Mouse (Mus musculus) CH12.LX (cell line): ENCODE data around the gene Npnt. TPM values are rescaled to one million over a fixed set of nuclear protein-coding genes. Genes with fewer than 3 reads are reported as not detected.

Source experiments
- DNase-seq: peaks from one replicate; pipeline ENCODE4 v3.0.0-alpha.2; 2013; ENCODE audit errors: extremely low read depth
- H3K27ac ChIP-seq: 2 replicates; pipeline ENCODE4 v1.5.1; 2012; ENCODE audit warnings: low read depth, mild to moderate bottlenecking, control low read depth, moderate library complexity; ENCODE audit not compliant: insufficient read depth
- H3K27me3 ChIP-seq: replicated peaks from 2 replicates; pipeline ENCODE3; 2012; ENCODE audit warnings: inconsistent platforms
- H3K36me3 ChIP-seq, 2 experiments: replicated peaks in 1 of 2; 2 replicates each; pipeline versions ENCODE3 to v1.6.1; 2012; ENCODE audit warnings: inconsistent platforms in 1 of 2, low read length in 1 of 2, mild to moderate bottlenecking in 1 of 2, mixed read lengths in 1 of 2, moderate library complexity in 1 of 2; ENCODE audit not compliant: control insufficient read depth in 1 of 2, insufficient read depth in 1 of 2
- H3K4me1 ChIP-seq, 2 experiments: 2 replicates each; pipeline ENCODE4 v1.6.1; 2012; ENCODE audit warnings: inconsistent platforms in 1 of 2, moderate library complexity in 1 of 2; ENCODE audit not compliant: insufficient read depth in 2 of 2, control insufficient read depth in 1 of 2
- H3K4me2 ChIP-seq: 2 replicates; pipeline ENCODE4 v1.6.1; 2012; ENCODE audit warnings: low read depth, mild to moderate bottlenecking, control low read depth; ENCODE audit not compliant: poor library complexity, insufficient read depth, severe bottlenecking
- H3K4me3 ChIP-seq, 3 experiments: fragments of 150-350 bp in 1 of 3; sonication (generic) in 1 of 3; replicated peaks in 1 of 3; 2 replicates each; pipeline versions ENCODE3 to v1.5.1; 2011 to 2012; ENCODE audit warnings: low read depth in 2 of 3, low read length in 2 of 3, mild to moderate bottlenecking in 2 of 3, moderate library complexity in 2 of 3, control low read depth in 1 of 3, improper control_type of control experiment in 1 of 3, inconsistent platforms in 1 of 3, mixed read lengths in 1 of 3; ENCODE audit not compliant: poor library complexity in 1 of 3
- H3K79me2 ChIP-seq: replicated peaks from 2 replicates; pipeline ENCODE4 v1.6.1; 2012; ENCODE audit warnings: mild to moderate bottlenecking, moderate library complexity; ENCODE audit not compliant: control insufficient read depth, poor library complexity, insufficient read depth, severe bottlenecking; ENCODE audit errors: extremely low read depth
- H3K9ac ChIP-seq: 2 replicates; pipeline ENCODE4 v1.6.1; 2012; ENCODE audit warnings: low read depth, mild to moderate bottlenecking, control low read depth, moderate library complexity; ENCODE audit not compliant: insufficient read depth
- H3K9me3 ChIP-seq: replicated peaks from 2 replicates; pipeline ENCODE3; 2012; ENCODE audit warnings: low read length, inconsistent platforms, mixed read lengths
- BHLHE40 ChIP-seq: IDR thresholded peaks from 2 replicates; pipeline ENCODE4 v1.6.1; 2011; ENCODE audit warnings: mild to moderate bottlenecking, low read depth, low read length, improper control_type of control experiment
- CHD2 ChIP-seq: IDR thresholded peaks from 2 replicates; pipeline ENCODE4 v1.6.1; 2011; ENCODE audit warnings: low read length, improper control_type of control experiment
- E2F4 ChIP-seq: IDR thresholded peaks from 2 replicates; pipeline ENCODE4 v1.6.1; 2011; ENCODE audit warnings: low read depth, low read length, improper control_type of control experiment; ENCODE audit not compliant: insufficient replicate concordance
- ELF1 ChIP-seq: IDR thresholded peaks from 2 replicates; pipeline ENCODE4 v1.6.1; 2014; ENCODE audit warnings: low read depth, mild to moderate bottlenecking, inconsistent platforms, low read length, improper control_type of control experiment
- ETS1 ChIP-seq: conservative IDR thresholded peaks from 2 replicates; pipeline ENCODE4 v1.6.1; 2012; ENCODE audit warnings: low read depth, mild to moderate bottlenecking, inconsistent platforms, low read length, improper control_type of control experiment, moderate library complexity
- GABPA ChIP-seq: IDR thresholded peaks from 2 replicates; pipeline ENCODE4 v1.6.1; 2012; ENCODE audit warnings: low read depth, low read length, improper control_type of control experiment, inconsistent platforms; ENCODE audit not compliant: insufficient replicate concordance
- HCFC1 ChIP-seq: IDR thresholded peaks from 2 replicates; pipeline ENCODE4 v1.6.1; 2012; ENCODE audit warnings: low read depth, mild to moderate bottlenecking, inconsistent platforms, low read length, improper control_type of control experiment
- IRF4 ChIP-seq: IDR thresholded peaks from 2 replicates; pipeline ENCODE4 v1.6.1; 2014; ENCODE audit warnings: low read depth, mild to moderate bottlenecking, inconsistent platforms, low read length, improper control_type of control experiment
- JUN ChIP-seq: IDR thresholded peaks from 2 replicates; pipeline ENCODE4 v1.6.1; 2011; ENCODE audit warnings: low read depth, mild to moderate bottlenecking, low read length, improper control_type of control experiment, moderate library complexity; ENCODE audit not compliant: insufficient read depth
- JUND ChIP-seq: conservative IDR thresholded peaks from 2 replicates; pipeline ENCODE4 v1.6.1; 2011; ENCODE audit warnings: low read depth, low read length, improper control_type of control experiment
- MAFK ChIP-seq: IDR thresholded peaks from 2 replicates; pipeline ENCODE4 v1.6.1; 2011; ENCODE audit warnings: low read length, improper control_type of control experiment; ENCODE audit not compliant: insufficient replicate concordance
- MAZ ChIP-seq: IDR thresholded peaks from 2 replicates; pipeline ENCODE4 v1.6.1; 2012; ENCODE audit warnings: low read depth, mild to moderate bottlenecking, inconsistent platforms, low read length, improper control_type of control experiment, moderate library complexity
- MXI1 ChIP-seq: IDR thresholded peaks from 2 replicates; pipeline ENCODE4 v1.6.1; 2011; ENCODE audit warnings: mild to moderate bottlenecking, low read depth, low read length, improper control_type of control experiment
- NELFE ChIP-seq: IDR thresholded peaks from 2 replicates; pipeline ENCODE4 v1.6.1; 2011; ENCODE audit warnings: low read depth, low read length, improper control_type of control experiment
- NRF1 ChIP-seq: IDR thresholded peaks from 2 replicates; pipeline ENCODE4 v1.6.1; 2014; ENCODE audit warnings: low read depth, mild to moderate bottlenecking, inconsistent platforms, low read length, improper control_type of control experiment, moderate library complexity
- PAX5 ChIP-seq: IDR thresholded peaks from 2 replicates; pipeline ENCODE4 v1.6.1; 2012; ENCODE audit warnings: low read length, inconsistent platforms, mixed read lengths
- POLR2A ChIP-seq: IDR thresholded peaks from 2 replicates; pipeline ENCODE4 v1.6.1; 2011; ENCODE audit warnings: low read depth, mild to moderate bottlenecking, improper control_type of control experiment, low read length
- POLR2AphosphoS2 ChIP-seq: IDR thresholded peaks from 2 replicates; pipeline ENCODE4 v1.6.1; 2011; ENCODE audit warnings: low read depth, low read length, improper control_type of control experiment
- RAD21 ChIP-seq: IDR thresholded peaks from 2 replicates; pipeline ENCODE4 v1.6.1; 2011; ENCODE audit warnings: low read depth, mild to moderate bottlenecking, low read length, improper control_type of control experiment, moderate library complexity
- RCOR1 ChIP-seq: conservative IDR thresholded peaks from 2 replicates; pipeline ENCODE4 v1.6.1; 2012; ENCODE audit warnings: low read depth, mild to moderate bottlenecking, inconsistent platforms, low read length, improper control_type of control experiment
- USF1 ChIP-seq: IDR thresholded peaks from 2 replicates; pipeline ENCODE4 v1.6.1; 2014; ENCODE audit warnings: low read depth, mild to moderate bottlenecking, inconsistent platforms, low read length, improper control_type of control experiment
- USF2 ChIP-seq: conservative IDR thresholded peaks from 2 replicates; pipeline ENCODE4 v1.6.1; 2011; ENCODE audit warnings: low read depth, low read length, improper control_type of control experiment
- ZC3H11A ChIP-seq: IDR thresholded peaks from 2 replicates; pipeline ENCODE4 v1.6.1; 2012; ENCODE audit warnings: low read depth, mild to moderate bottlenecking, inconsistent platforms, low read length, improper control_type of control experiment
- ZKSCAN1 ChIP-seq: IDR thresholded peaks from 2 replicates; pipeline ENCODE4 v1.6.1; 2012; ENCODE audit warnings: low read depth, inconsistent platforms, low read length, improper control_type of control experiment, borderline replicate concordance
- ZMIZ1 ChIP-seq: IDR thresholded peaks from 2 replicates; pipeline ENCODE4 v1.6.1; 2012; ENCODE audit warnings: low read depth, mild to moderate bottlenecking, inconsistent platforms, low read length, improper control_type of control experiment
- ZNF384 ChIP-seq: IDR thresholded peaks from 2 replicates; pipeline ENCODE4 v1.6.1; 2012; ENCODE audit warnings: low read depth, low read length, improper control_type of control experiment, inconsistent platforms
- dilution Hi-C: fragments of 300-500 bp; cut with MboI; formaldehyde crosslinking; loops from 2 replicates; pipeline ENCODE4 v1.14.3; 2020; ENCODE audit warnings: low sequenced_read_pairs; ENCODE audit not compliant: extremely low pct_unique_long_range_greater_than_20kb, extremely low pct_ligation_motif_present
- in situ Hi-C: fragments of 300-500 bp; cut with MboI; formaldehyde crosslinking; loops from 3 replicates; pipeline ENCODE4 v1.14.3; 2019; ENCODE audit warnings: low sequenced_read_pairs, low pct_ligation_motif_present, low pct_unique_long_range_greater_than_20kb, mixed read lengths
- polyA plus RNA-seq: library from polyadenylated mRNA; unstranded; fragments of >175 nt; gene quantifications from 2 replicates; pipeline ENCODE4 v1.2.1, GENCODE M21; 2012; ENCODE audit warnings: low read depth; ENCODE audit not compliant: insufficient read length
- total RNA-seq, 2 experiments: library from RNA; depleted of rRNA; stranded (reverse); fragments of 300-350 nt in 1 of 2; fragments of >200 nt in 1 of 2; gene quantifications; 2 replicates each; pipeline ENCODE4 v1.2.3; 2012 to 2014

Npnt gene
- total and polyA plus RNA-seq, 3 experiments, result 0.08 to 1.0 (median 0.20) TPM

DNA sequence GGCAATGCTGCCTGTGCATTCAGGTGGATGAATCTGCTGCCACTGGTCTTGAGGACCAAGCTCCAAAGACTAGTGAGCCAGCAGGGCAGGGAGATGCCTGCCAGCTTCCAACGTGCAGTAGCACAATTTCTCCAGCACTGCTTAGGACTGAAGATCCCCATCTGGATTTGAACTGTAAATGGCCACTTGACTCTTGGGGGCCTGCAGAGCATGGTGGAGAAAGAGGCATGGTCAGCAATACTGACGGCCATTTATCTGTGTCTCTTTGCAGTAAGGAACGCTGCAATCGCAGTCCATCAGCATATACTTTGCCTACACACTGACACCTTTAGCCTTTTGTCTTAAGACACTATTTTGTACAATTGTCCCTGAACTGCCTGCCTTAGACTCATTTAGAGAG, 113.0 kb downstream of the Npnt start:
- TF ChIP-seq USF2 (no peak), ZC3H11A (no peak), ETS1 (no peak), ELF1 (no peak), IRF4 (no peak), PAX5 (no peak), ZKSCAN1 (no peak), RAD21 (no peak), E2F4 (no peak), NELFE (no peak), ZNF384 (no peak)
- H3K27me3 ChIP-seq, result no peaks in the 10 kb centered on the region
- in situ Hi-C loops (no loop called here), dilution Hi-C loops (no loop called here)
- DNase-seq, result no peak
- H3K36me3 ChIP-seq, result peaks cover 14 to 50% of the 10 kb centered on the region in 2 experiments
- H3K4me1 ChIP-seq, result peaks cover 10 to 49% of the 10 kb centered on the region in 2 experiments
- H3K9ac ChIP-seq, result no peak overlapping the region
- H3K27ac ChIP-seq, result no peak overlapping the region
- no peak overlapping the region for H3K4me3 ChIP-seq
- no peaks in the 10 kb centered on the region for H3K9me3 ChIP-seq
- no peak overlapping the region for H3K4me2 ChIP-seq
- no peaks in the 10 kb centered on the region for H3K79me2 ChIP-seq

DNA sequence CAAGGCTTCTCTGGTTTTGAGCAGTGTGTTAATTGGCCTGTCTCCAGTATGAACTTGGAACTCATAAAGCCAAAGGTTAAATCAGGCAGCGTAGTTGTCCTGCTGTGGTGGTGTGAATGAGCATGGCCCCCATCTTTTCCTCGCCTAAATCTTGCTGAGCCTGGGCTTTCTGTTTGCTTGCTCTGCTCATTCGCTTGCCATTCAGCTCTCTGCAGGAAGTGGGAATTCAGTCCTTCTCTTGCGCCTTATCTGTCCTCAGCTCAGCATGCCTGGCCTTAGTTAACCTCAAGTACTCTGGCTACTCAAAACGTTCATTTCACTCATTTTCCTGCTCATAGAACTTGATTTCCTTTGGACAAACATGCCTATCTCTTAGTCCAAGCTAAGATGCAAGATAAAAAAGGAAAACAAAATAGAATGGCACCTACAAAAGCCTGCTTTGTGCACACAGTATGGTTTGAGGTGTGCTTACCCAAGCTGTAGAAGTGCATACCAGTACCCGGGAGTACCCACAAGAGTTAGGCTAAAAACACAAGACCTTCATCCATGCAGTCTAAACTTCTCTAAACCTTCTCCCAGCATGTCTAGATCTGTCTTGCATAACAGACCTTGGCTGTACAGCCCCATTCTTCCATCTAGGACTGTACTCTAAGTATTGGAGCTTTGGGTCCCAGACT, 114.8 kb downstream of the Npnt start:
- H3K4me2 ChIP-seq, result no peak overlapping the region
- no peaks in the 10 kb centered on the region for H3K9me3 ChIP-seq
- DNase-seq, result no peak
- H3K36me3 ChIP-seq, result peaks cover 14 to 54% of the 10 kb centered on the region in 2 experiments
- no peak overlapping the region for H3K9ac ChIP-seq
- no peak overlapping the region for H3K4me3 ChIP-seq
- no peaks in the 10 kb centered on the region for H3K79me2 ChIP-seq
- H3K4me1 ChIP-seq, result peaks cover 10 to 49% of the 10 kb centered on the region in 2 experiments
- dilution Hi-C loops, result no loop called here
- H3K27me3 ChIP-seq, result no peaks in the 10 kb centered on the region
- in situ Hi-C loops, result no loop called here
- TF ChIP-seq ZC3H11A, result no peak
- TF ChIP-seq E2F4, result no peak
- TF ChIP-seq MXI1, result no peak
- no peak for TF ChIP-seq CHD2
- no peak for TF ChIP-seq MAFK
- no peak for TF ChIP-seq JUN
- TF ChIP-seq GABPA, result no peak
- TF ChIP-seq PAX5, result no peak
- no peak for TF ChIP-seq NRF1
- no peak for TF ChIP-seq ZMIZ1
- TF ChIP-seq USF1, result no peak
- no peak for TF ChIP-seq JUND
- TF ChIP-seq MAZ, result no peak
- no peak for TF ChIP-seq POLR2A
- TF ChIP-seq HCFC1, result no peak
- TF ChIP-seq USF2, result no peak
- TF ChIP-seq RCOR1, result no peak
- TF ChIP-seq BHLHE40, result no peak
- no peak for TF ChIP-seq POLR2AphosphoS2
- H3K27ac ChIP-seq, result no peak overlapping the region
